Mouse (Mus musculus): ENCODE results near the gene Cnp.

GRCm38 (mm10) chr11:100567815-100568245 lies 6.9 kb upstream of the Cnp start:
- TF ChIP-seq EP300 (IDR thresholded peaks at IDR 0.05; ENCODE audit: insufficient read depth, low read depth, low read length), result no peak
- no peak for TF ChIP-seq POLR2A (IDR thresholded peaks at IDR 0.05; ENCODE audit: insufficient read depth, low read depth, low read length)
- no peak for TF ChIP-seq CTCF (IDR thresholded peaks at IDR 0.05)
